Mouse (Mus musculus) forebrain, embryonic 12.5 days (tissue): Measurements from ENCODE around the gene Rpl10a. TPM values are rescaled to one million over a fixed set of nuclear protein-coding genes. Genes with fewer than 3 reads are reported as not detected.

Experiments used
- ATAC-seq: fragments of 200-750 bp; cut with Nextera tagmentation; 2 replicates; pipeline ENCODE4 v1.8.0; 2017; ENCODE audit warnings: moderate TSS enrichment; ENCODE audit not compliant: low FRiP score
- H3K27ac ChIP-seq: fragments of 300-500 bp; sonication (generic); 2 replicates; pipeline ENCODE4 v1.5.1; 2016; ENCODE audit warnings: mild to moderate bottlenecking
- H3K27me3 ChIP-seq: fragments of 300-500 bp; sonication (generic); 2 replicates; pipeline ENCODE4 v1.6.1; 2016; ENCODE audit warnings: mild to moderate bottlenecking
- H3K36me3 ChIP-seq: fragments of 300-500 bp; sonication (generic); replicated peaks from 2 replicates; pipeline ENCODE4 v1.6.1; 2016; ENCODE audit warnings: mild to moderate bottlenecking
- H3K4me1 ChIP-seq: fragments of 300-500 bp; sonication (generic); 2 replicates; pipeline ENCODE4 v1.6.1; 2016
- H3K4me2 ChIP-seq: fragments of 300-500 bp; sonication (generic); 2 replicates; pipeline ENCODE4 v1.6.1; 2016; ENCODE audit warnings: mild to moderate bottlenecking, moderate library complexity
- H3K4me3 ChIP-seq: fragments of 300-500 bp; sonication (generic); replicated peaks from 2 replicates; pipeline ENCODE4 v1.5.1; 2016; ENCODE audit warnings: mild to moderate bottlenecking
- H3K9ac ChIP-seq: fragments of 300-500 bp; sonication (generic); 2 replicates; pipeline ENCODE4 v1.6.1; 2016; ENCODE audit warnings: mild to moderate bottlenecking
- H3K9me3 ChIP-seq: fragments of 300-500 bp; sonication (generic); 2 replicates; pipeline ENCODE4 v1.6.1; 2016
- WGBS: fragments of 180-500 bp; shearing (Covaris S2); methylation state at CpG from one replicate; pipeline ENCODE4 v1.1.7; 2016; 5-methylcytosine and 5-hydroxymethylcytosine counted together
- polyA plus RNA-seq: library from polyadenylated mRNA; unstranded; fragments of >200 nt; fragmentation: Nextera tagmentation; extraction: Ambion mirVana; gene quantifications from 2 replicates; pipeline ENCODE4 v1.2.1, GENCODE M21; 2016

Rpl10a gene
- polyA plus RNA-seq, 1 experiment from 2014 or later, result 384 TPM

DNA sequence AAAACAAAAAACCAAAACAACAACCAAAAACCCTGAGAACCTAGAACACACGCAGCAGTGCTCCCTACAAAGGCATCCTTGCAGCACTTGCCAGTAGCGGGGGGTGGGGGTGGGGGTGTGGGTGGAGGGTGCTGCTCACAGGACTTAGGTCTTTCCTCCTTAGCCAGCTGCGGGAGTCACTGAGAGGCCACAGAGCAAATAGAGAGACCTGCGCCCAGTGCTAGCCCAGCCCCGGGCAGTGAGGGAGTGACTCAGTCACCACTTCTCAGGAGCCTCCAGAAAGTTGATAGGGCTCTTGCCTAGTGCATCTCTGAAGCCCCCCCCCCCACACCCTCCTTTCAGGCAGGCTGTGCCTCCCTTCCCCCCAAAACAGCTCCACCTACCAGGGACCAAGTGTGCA, 40.8 kb downstream of the Rpl10a start:
- H3K4me1 ChIP-seq, result peaks cover 10% of the 10 kb centered on the region
- 73% methylated on average over 5 of the region's 5 CpGs for WGBS
- no peak overlapping the region for H3K4me2 ChIP-seq
- ATAC-seq, result no peak
- H3K27ac ChIP-seq, result no peak overlapping the region
- H3K36me3 ChIP-seq, result no peaks in the 10 kb centered on the region
- no peak overlapping the region for H3K9ac ChIP-seq
- no peaks in the 10 kb centered on the region for H3K9me3 ChIP-seq
- H3K27me3 ChIP-seq, result peaks cover 30% of the 10 kb centered on the region
- no peak overlapping the region for H3K4me3 ChIP-seq

DNA sequence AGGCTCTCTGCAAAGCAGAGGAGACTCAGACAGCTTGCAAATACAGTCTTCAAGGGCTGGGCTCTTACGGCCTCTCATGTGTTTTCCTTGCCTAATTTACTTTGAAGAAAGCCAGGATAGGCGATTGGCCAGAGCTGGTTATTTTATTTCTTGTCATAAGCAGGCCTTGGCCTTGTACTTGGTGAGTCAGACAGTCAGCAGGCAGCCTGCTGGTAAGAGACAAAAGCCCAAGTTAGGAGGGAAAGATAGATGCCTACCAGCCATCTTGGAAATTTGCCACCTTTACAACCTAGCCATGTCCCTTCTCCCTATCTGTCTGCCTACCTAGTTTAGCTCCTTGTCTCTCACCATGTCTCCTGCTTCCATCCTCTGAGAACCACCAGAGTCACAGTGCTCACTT, 43.0 kb downstream of the Rpl10a start:
- peaks cover 31% of the 10 kb centered on the region for H3K27me3 ChIP-seq
- H3K9ac ChIP-seq, result no peak overlapping the region
- 0 out of 2 replicates have a peak, but pooled peaks cover 6% of the 10 kb centered on the region for H3K4me1 ChIP-seq
- no peak for ATAC-seq
- 77% methylated on average over 2 of the region's 2 CpGs for WGBS
- no peak overlapping the region for H3K27ac ChIP-seq
- H3K9me3 ChIP-seq, result no peaks in the 10 kb centered on the region
- H3K4me3 ChIP-seq, result no peak overlapping the region
- no peak overlapping the region for H3K4me2 ChIP-seq
- H3K36me3 ChIP-seq, result no peaks in the 10 kb centered on the region

DNA sequence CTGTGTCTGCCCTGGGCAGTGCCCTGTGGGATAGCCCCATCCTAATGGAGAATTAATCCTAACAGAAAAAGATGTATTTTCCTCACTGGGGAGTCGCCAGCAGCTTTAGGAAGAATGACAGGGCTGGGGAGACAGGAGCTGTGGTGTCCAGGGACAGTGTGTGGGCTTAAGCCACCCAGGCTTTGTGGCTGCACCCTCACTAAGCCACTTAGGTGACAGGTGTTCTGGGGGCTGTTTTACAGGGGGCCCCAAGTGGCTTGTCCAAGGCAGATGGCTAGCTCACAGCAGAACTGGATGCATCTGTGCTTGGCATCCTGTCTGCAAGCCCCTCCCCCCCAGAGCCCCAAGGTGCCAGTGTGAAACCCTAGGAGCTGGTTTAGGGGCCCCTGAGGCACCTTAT, 43.7 kb downstream of the Rpl10a start:
- Histone ChIP-seq H3K9ac (no peak overlapping the region), H3K4me3 (no peak overlapping the region), H3K4me1 (0 out of 2 replicates have a peak, but pooled peaks cover 6% of the 10 kb centered on the region), H3K27me3 (peaks cover 35% of the 10 kb centered on the region), H3K27ac (no peak overlapping the region), H3K4me2 (no peak overlapping the region), H3K36me3 (no peaks in the 10 kb centered on the region), H3K9me3 (no peaks in the 10 kb centered on the region)
- 58% methylated on average over 1 of the region's 1 CpGs for WGBS
- ATAC-seq, result no peak

DNA sequence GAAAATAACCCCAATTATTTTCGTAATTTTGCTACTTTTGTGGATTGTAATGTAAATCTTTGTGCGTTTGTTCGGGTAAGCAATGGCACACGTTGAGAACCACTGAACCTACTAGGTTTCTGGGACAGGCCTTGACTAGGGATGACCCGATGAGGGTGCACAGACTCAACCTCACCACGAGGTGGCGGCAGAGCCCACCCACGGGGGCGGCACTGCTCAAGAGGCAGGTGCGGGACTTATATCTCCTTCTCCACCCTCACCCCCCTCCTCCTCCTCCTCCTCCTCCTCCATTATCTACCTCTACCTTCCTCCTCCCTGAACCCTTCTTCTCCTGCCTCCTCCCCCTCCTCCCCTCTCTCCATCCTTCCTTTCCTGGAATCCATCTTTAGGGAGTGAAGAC, 45.5 kb downstream of the Rpl10a start:
- Histone ChIP-seq H3K27me3 (peaks cover 39% of the 10 kb centered on the region), H3K9ac (no peak overlapping the region), H3K36me3 (no peaks in the 10 kb centered on the region), H3K27ac (no peak overlapping the region), H3K4me2 (peak overlapping the region; percentile 15; the same call in 1 of the 2 replicates), H3K9me3 (no peaks in the 10 kb centered on the region), H3K4me3 (no peak overlapping the region), H3K4me1 (0 out of 2 replicates have a peak, but pooled peaks cover 2% of the 10 kb centered on the region)
- ATAC-seq, result no peak
- WGBS, result 9% methylated on average over 10 of the region's 10 CpGs

DNA sequence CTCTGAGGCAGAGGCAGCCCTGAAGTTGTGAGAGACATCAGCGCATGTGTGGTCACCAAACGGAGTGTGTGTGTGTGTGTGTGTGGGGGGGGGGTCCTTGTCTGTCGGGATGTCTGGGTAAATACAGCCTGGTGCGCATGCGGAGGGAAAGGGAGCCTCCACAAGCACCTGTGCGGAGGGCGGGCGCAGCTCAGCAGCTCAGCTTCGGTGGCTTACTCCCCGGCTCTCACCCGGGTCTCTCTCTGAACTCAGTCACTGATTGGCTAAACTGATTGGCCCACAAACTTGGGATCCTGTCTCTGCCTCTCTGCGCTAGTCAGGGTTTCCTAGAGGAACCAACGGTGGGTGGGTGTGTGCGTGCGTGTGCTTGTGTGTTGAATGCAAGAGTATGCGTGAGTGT, 46.2 kb downstream of the Rpl10a start:
- Histone ChIP-seq H3K36me3 (no peaks in the 10 kb centered on the region), H3K4me2 (peak overlapping the region; percentile 15), H3K4me1 (0 out of 2 replicates have a peak, but pooled peaks cover 2% of the 10 kb centered on the region), H3K27ac (no peak overlapping the region), H3K9me3 (no peaks in the 10 kb centered on the region), H3K9ac (no peak overlapping the region), H3K27me3 (peaks cover 39% of the 10 kb centered on the region), H3K4me3 (no peak overlapping the region)
- ATAC-seq, result no peak
- 17% methylated on average over 15 of the region's 16 CpGs for WGBS

DNA sequence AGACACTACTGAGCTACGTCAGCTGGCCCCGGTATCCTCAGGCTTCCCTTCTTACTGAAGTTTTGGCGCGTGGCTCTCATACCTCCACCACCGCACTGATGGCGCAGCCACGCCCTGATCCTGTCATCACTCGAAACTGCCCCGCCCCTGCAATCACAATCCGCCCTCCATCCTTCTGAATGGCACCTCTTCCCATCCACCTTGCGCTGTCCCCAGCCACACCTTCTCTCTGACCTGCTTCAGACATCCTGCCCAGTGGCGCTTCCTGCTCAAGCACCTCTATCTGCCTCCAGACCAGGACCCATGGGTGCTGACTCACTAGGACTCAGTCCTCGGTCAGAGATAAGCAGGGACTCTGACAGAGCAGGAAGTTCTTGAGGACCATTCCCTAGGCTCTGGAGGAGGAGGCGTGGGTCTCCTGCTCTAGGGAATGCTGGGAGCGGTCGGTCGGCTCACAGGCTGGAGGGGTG, 47.4 kb downstream of the Rpl10a start:
- no peak for ATAC-seq
- no peak overlapping the region for H3K27ac ChIP-seq
- H3K4me1 ChIP-seq, result peaks cover 8% of the 10 kb centered on the region; the same call in 1 of the 2 replicates
- H3K27me3 ChIP-seq, result peaks cover 39% of the 10 kb centered on the region
- no peaks in the 10 kb centered on the region for H3K9me3 ChIP-seq
- no peak overlapping the region for H3K4me3 ChIP-seq
- H3K36me3 ChIP-seq, result no peaks in the 10 kb centered on the region
- H3K4me2 ChIP-seq, result no peak overlapping the region
- H3K9ac ChIP-seq, result no peak overlapping the region
- WGBS, result 17% methylated on average over 17 of the region's 17 CpGs

DNA sequence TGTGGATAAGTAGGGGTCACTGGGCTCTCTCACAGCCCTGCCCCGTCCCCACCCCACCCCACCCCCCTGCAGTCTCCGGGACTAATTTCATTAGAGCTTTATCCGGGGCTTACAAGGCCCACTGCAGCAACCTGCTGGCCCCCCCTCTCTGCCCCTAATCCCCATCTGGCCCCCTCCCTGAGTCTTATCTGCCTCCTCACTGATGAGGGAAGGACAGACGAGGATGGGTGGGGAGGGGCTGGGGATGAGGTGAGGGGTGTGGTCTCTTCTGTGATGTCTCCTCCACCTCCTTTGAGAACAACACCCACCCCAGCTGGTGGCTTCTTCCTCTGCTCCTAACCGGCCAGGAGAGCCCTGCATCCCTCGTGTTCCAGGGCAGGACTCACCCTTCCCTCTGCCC, 52.0 kb downstream of the Rpl10a start:
- peaks cover 21% of the 10 kb centered on the region for H3K27me3 ChIP-seq
- no peaks in the 10 kb centered on the region for H3K36me3 ChIP-seq
- H3K27ac ChIP-seq, result no peak overlapping the region
- no peak overlapping the region for H3K4me3 ChIP-seq
- no peak overlapping the region for H3K4me2 ChIP-seq
- H3K9ac ChIP-seq, result no peak overlapping the region
- 7% methylated on average over 6 of the region's 6 CpGs for WGBS
- no peak for ATAC-seq
- peaks cover 8% of the 10 kb centered on the region; the same call in 1 of the 2 replicates for H3K4me1 ChIP-seq
- H3K9me3 ChIP-seq, result no peaks in the 10 kb centered on the region; the same call in 1 of the 2 replicates

Other genes starting within 250 kb of the Rpl10a start
- gene Tcp11, start 247.8 kb upstream of the Rpl10a start, polyA plus RNA-seq, result 1.1 and 1.6 TPM in 2 replicates
- gene Scube3, start 186.3 kb upstream of the Rpl10a start, polyA plus RNA-seq, result 6.9 and 7.0 TPM in 2 replicates
- 43.6 and 44.7 TPM in 2 replicates for gene Zfp523, start 151.3 kb upstream of the Rpl10a start, polyA plus RNA-seq
- gene Def6, start 120.7 kb upstream of the Rpl10a start, polyA plus RNA-seq, result 2.8 and 4.4 TPM in 2 replicates
- gene Ppard, start 95.8 kb upstream of the Rpl10a start, polyA plus RNA-seq, result 1.4 and 1.6 TPM in 2 replicates
- gene Fance, start 15.0 kb upstream of the Rpl10a start, polyA plus RNA-seq, result 25.9 and 26.0 TPM in 2 replicates
- gene Tead3, start 22.3 kb downstream of the Rpl10a start, polyA plus RNA-seq, result 4.2 and 5.1 TPM in 2 replicates
- 3.5 and 4.0 TPM in 2 replicates for gene Tulp1, start 36.8 kb downstream of the Rpl10a start, polyA plus RNA-seq
- gene Fkbp5, start 189.1 kb downstream of the Rpl10a start, polyA plus RNA-seq, result 34.9 and 37.4 TPM in 2 replicates
- gene Armc12, start 202.3 kb downstream of the Rpl10a start, polyA plus RNA-seq, result not detected in 2 replicates
- gene Clpsl2, start 220.9 kb downstream of the Rpl10a start, polyA plus RNA-seq, result not detected in 2 replicates
- gene Clps, start 232.3 kb downstream of the Rpl10a start, polyA plus RNA-seq, result not detected in 2 replicates
- 1.3 and 1.5 TPM in 2 replicates for gene Lhfpl5, start 247.2 kb downstream of the Rpl10a start, polyA plus RNA-seq